Mouse (Mus musculus): ENCODE results near the gene Evl.
"Not testable (repeated sequence)": the region's sequence is repeated elsewhere in the genome, so short reads cannot be mapped to it uniquely, and the experiment has no call there.

The Evl gene

GRCm38 (mm10) chr12:108689167-108689566, 134.6 kb downstream of the Evl start:
- in situ Hi-C loops (cut with MboI, MseI), result loop anchor here (10.0 kb wide), 1 partner anchor 1156 kb away; no protein-coding TSS in a partner anchor

DNA sequence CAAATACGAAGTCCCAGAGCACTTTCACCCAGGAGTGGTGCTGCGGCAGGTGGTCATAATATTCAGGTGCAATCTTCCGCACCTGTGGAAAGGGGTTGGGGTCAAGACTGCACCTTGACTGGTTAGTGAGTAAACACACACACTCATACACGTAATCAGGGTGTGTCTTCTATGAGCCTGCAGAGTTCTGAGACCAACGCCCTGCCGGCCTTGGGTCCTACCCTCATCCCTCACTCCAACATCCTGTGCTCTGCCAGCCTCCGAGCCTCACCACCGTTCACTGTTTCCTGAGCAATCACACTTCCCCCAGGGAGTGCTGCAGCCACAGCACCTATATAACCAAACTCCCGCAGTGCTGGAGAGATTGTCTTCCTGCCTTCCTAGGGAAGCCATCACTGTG, 136.0 kb downstream of the Evl start:
- in situ Hi-C loops (cut with MboI, MseI), result no loop called here

- in situ Hi-C loops (cut with MboI, MseI), result no loop called here
These were observed 139.1 kb downstream of the Evl start for GRCm38 (mm10) chr12:108693592-108693991.

GRCm38 (mm10) chr12:108694223-108694622, 139.7 kb downstream of the Evl start:
- in situ Hi-C loops (cut with MboI, MseI), result no loop called here

DNA sequence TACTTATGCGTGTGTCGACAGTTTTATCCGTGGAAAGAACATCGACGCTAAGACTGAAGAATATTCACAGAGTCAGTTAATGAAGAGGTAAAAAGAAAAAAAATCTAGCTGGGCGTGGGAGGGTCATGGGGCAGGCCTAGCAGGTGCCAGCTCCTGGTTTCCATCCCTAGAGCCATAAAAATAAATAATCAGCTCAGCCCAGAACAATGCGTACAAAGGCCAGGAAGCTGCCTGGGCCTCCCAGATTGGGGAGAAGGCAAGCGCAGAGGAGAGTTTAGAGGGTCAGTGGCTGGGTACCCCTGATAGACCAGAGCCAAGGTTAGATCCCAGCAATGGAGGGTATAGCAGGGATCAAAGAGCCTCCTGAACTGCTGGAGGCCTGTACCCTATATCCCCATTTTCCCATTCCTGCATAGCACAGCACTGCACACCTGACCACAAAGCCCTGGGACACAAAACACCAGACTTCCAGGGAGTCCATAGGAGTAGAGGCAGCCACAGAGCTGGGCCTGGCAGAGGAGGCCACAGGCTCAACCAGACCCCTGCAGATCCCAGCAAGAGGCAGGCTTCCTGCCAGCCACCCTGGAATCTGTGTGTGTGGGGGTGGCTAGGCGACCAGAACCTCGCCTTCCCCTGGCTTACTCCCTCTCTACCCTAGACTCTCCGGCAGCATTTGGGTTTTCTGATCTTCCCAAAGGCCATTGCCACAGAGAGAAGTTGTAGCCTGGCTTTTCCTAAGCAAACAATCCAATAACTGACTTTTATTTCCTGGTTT, 144.4 kb downstream of the Evl start:
- in situ Hi-C loops (cut with MboI, MseI), result no loop called here

GRCm38 (mm10) chr12:108699576-108699975, 145.1 kb downstream of the Evl start:
- in situ Hi-C loops (cut with MboI, MseI), result no loop called here

DNA sequence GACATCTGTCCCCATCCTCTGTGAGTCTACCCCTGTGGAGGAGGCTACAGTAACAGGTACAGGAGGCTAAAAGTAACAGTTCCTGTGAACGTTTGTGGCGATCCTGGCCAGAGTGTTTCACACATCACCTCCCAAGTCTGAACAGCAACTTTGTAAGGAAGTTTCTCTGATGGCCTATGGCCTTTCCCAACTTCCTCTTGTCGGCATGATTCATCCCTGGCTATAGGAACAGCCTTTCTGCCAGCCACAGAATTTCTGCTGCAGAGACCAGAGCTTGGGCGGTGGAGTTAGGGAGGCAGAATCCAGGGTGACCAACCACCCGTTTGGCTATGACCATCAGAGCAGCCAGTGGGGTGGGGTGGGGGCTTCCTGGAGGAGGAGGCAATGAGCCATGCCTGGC, 145.5 kb downstream of the Evl start:
- in situ Hi-C loops (cut with MboI, MseI), result no loop called here

- in situ Hi-C loops (cut with MboI, MseI), result no loop called here
These were observed 146.7 kb downstream of the Evl start for GRCm38 (mm10) chr12:108701221-108701620.

DNA sequence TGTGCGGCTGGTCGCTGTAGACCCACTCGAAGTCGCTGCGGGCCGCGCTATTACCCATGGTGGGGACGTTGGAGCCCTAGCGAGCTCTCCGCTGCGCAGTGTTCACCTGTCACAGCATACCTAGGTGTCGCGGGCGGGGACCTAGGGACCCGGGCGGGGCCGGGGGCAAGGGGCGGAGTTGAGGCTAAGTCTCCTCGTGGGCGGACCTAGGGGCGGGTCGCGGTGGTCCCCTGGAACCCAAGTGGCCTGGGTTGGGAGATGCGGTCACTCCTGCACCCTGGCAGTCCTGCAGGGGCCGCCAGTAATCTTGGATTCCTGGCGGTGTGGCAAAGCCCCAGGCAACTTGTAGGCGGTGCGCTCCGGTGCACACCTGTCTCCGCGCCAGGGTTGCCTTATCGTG, 147.7 kb downstream of the Evl start, which contains the start of gene Degs2:
Degs2 (minus strand) TSS at position 131 of the 400 bp plus-strand sequence.
- in situ Hi-C loops (cut with MboI, MseI), result no loop called here

GRCm38 (mm10) chr12:108705486-108705885, 151.0 kb downstream of the Evl start:
- in situ Hi-C loops (cut with MboI, MseI), result no loop called here

DNA sequence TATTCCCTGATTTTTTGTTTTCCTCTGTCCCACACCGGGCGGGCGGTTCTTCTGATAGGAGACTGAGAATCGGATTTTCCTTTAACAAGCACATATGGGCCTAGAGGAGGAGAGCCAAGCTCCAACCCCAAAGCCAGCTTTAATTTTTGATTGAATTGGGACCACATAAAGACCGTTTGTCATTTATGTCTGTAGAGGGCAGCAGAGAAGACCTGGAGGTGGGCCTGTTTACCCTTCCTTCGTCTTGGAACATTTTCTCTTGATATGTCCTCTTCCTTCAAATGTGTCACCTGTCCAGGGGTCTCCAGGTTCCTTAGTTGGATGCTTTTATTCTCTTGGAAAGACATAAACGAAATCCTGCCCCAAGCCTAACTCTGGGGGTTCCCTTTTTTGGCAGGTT, 151.6 kb downstream of the Evl start:
- in situ Hi-C loops (cut with MboI, MseI), result no loop called here

GRCm38 (mm10) chr12:108709386-108709785, 154.9 kb downstream of the Evl start:
- in situ Hi-C loops (cut with MboI, MseI), result no loop called here

DNA sequence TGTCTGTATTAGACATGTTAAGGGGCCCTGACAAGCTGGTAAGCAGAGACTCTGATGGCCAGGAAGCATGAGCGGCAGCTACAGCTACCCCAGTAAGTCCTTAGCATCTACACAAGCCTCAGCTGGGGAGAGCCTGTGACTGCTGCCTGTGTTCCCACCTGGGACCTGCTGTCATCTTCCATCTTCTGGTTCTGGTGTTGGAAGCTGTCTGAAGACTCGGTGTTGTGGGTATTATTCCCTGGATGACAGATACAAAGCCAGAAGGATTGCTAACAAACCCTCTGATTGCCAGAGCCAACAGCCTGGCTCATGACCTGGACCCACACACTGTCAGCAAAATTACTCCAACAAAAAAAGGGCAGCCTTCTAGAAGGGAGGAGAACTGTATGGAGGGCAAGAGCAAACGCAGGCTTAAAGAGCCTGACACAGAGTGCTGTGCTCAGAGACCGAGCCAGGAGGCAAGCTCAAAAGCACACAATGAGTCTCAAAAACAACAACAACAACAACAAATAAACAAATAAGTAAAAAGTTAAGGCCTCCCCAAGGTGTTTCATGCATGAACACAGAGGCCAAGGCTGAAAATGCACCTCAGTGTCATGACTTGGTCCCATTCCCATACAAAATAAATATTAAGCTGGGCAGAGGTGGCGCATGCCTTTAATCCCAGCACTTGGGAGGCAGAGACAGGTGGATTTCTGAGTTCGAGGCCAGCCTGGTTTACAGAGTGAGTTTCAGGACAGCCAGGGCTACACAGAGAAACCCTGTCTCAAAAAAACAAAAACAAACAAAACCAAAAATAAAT, 155.6 kb downstream of the Evl start:
- in situ Hi-C loops (cut with MboI, MseI), result no loop called here

- in situ Hi-C loops (cut with MboI, MseI), result no loop called here
These were observed 156.5 kb downstream of the Evl start for GRCm38 (mm10) chr12:108710861-108711615.

- in situ Hi-C loops (cut with MboI, MseI), result no loop called here
These were observed 158.0 kb downstream of the Evl start for GRCm38 (mm10) chr12:108712481-108712880.

- in situ Hi-C loops (cut with MboI, MseI), result not testable (repeated sequence)
These were observed 159.5 kb downstream of the Evl start for GRCm38 (mm10) chr12:108713972-108714371.

DNA sequence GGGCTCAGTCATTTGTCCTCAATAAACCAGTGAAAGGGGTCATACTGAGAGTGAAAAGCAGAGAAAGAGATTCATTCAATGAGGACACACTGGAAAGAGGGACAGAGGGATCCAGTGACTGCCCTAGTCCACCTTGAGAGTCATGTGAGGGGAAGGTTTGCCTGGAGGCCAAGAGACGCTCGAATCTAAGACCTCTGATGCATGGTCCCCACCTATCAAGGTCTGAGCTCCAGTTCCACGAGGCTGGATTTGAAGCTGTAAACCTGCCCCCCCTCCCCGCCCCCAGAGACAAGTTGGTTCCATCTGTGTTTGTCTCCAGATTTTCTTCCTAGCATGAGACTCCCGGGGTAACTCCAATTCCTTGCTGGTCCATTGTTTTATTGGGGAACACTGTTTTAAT, 161.3 kb downstream of the Evl start:
- in situ Hi-C loops (cut with MboI, MseI), result no loop called here

- in situ Hi-C loops (cut with MboI, MseI), result no loop called here
These were observed 164.0 kb downstream of the Evl start for GRCm38 (mm10) chr12:108718485-108718884.

DNA sequence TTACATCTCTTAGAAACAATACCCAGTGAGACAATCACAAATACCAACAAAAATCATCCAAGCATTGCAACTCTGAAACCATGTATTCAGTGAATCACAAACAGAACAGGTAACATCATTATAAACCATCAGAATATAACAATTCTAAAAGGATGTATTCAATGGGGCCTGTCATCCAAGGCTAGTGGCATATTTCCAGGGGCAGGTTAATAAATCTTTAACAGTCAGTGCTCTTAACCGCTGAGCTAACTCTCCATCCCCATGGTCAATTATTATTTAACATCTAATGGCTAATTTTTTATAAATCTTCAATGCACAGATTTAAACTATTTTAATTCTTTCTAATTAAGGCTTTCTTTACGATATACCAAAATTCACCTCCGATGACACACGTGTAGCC, 167.9 kb downstream of the Evl start:
- in situ Hi-C loops (cut with MboI, MseI), result no loop called here

DNA sequence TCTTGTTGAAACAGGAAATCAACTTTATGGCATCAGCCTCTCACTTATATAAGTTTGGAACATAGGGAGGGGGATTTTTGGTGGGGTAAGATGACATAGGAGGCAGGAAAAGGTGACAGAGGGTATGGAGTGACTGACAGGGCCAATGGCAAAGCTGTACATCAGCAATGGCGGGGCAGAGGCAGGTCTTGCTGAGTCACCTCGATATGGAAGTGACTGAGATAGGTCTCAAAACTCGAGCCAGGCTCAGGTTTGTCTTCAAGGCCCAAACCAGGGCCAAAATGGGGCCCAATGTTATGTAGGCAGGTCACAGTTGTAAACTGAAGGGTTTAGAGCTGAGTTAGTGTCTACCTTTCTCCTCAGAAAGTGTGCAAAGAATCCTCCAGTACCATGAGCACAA, 169.3 kb downstream of the Evl start:
- in situ Hi-C loops (cut with MboI, MseI), result no loop called here

- in situ Hi-C loops (cut with MboI, MseI), result no loop called here
These were observed 179.9 kb downstream of the Evl start for GRCm38 (mm10) chr12:108734386-108734785.

- in situ Hi-C loops (cut with MboI, MseI), result no loop called here
These were observed 183.3 kb downstream of the Evl start for GRCm38 (mm10) chr12:108737838-108738237.

Measured in regulatory T cell (primary cell).